13 mouse cellular contexts compared by ENCODE assay signal in the genomic region with DNA sequence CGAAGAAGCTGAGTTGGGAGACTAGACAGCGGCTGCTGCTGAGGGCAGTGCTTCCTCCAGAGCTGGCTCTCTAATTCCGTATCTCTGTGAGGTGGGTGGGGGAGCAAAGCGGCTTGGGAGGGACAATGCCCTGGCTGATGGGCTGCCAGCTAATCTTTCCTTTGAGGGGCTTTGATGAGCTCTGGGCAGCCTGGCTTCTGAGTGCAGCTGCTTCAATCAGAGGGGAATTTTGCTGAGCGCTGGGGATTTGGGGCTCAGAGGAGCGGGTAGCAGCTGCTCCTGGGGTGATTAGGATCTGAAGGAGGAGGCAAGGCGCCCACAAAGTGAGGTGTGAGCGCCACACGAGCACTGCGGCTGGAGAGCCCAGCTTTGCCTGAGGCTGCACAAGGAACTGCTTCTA.
DNase-seq lines count a peak whose midpoint lies in the region; ATAC-seq and TF ChIP-seq lines count a peak whose summit lies in the region.
"Had no signal": no experiment of that assay in that cellular context is flagged by ENCODE, and none has a peak within 500 bp of the region (broad histone marks: within the 10 kb centered on the region; RNA-seq: fewer than 3 reads in every experiment).

No protein-coding gene starts in this region.

- ATAC-seq in hindbrain, embryonic 11.5 days (ENCODE audit: low FRiP score), result no peak
- no peak for ATAC-seq in hindbrain, postnatal 0 days
- ATAC-seq in forebrain, embryonic 13.5 days, result peak; percentile 61
- peak; percentile 84 for ATAC-seq in midbrain, embryonic 11.5 days (ENCODE audit: low FRiP score)
- ATAC-seq in lung, postnatal 0 days, result no peak
- ATAC-seq in erythroid progenitor cell, adult 5-6 weeks (replicated peaks; ENCODE audit: low FRiP score, poor library complexity, severe bottlenecking), result no peak
- ATAC-seq: liver, embryonic 12.5 days had no signal

- H3K27me3 ChIP-seq in hindbrain, embryonic 11.5 days (ENCODE audit: control insufficient read depth, insufficient read depth, low read length), result no peaks in the 10 kb centered on the region
- no peaks in the 10 kb centered on the region for H3K27me3 ChIP-seq in hindbrain, postnatal 0 days (ENCODE audit: insufficient read depth, low read length)
- no peaks in the 10 kb centered on the region; the same call in 1 of the 2 replicates for H3K27me3 ChIP-seq in forebrain, embryonic 13.5 days
- no peaks in the 10 kb centered on the region for H3K27me3 ChIP-seq in midbrain, embryonic 11.5 days (ENCODE audit: control insufficient read depth, insufficient read depth, low read length)
- no peaks in the 10 kb centered on the region for H3K27me3 ChIP-seq in lung, postnatal 0 days (replicated peaks; ENCODE audit: insufficient read depth, low read length)
- H3K27me3 ChIP-seq: liver, embryonic 12.5 days had no signal

- H3K4me2 ChIP-seq in hindbrain, embryonic 11.5 days (replicated peaks; ENCODE audit: low read depth, low read length), result no peak overlapping the region
- H3K4me2 ChIP-seq in hindbrain, postnatal 0 days (ENCODE audit: low read depth, low read length), result no peak overlapping the region
- peak overlapping the region; percentile 19; the same call in 1 of the 2 replicates for H3K4me2 ChIP-seq in forebrain, embryonic 13.5 days
- H3K4me2 ChIP-seq in midbrain, embryonic 11.5 days, result peak overlapping the region; percentile 32; the same call in 1 of the 2 replicates
- no peak overlapping the region for H3K4me2 ChIP-seq in lung, postnatal 0 days (replicated peaks; ENCODE audit: low read depth, low read length)
- H3K4me2 ChIP-seq: liver, embryonic 12.5 days had no signal

- H3K4me3 ChIP-seq in hindbrain, embryonic 11.5 days (ENCODE audit: low read depth, low read length), result no peak overlapping the region
- H3K4me3 ChIP-seq in hindbrain, postnatal 0 days (ENCODE audit: low read length), result no peak overlapping the region
- no peak overlapping the region for H3K4me3 ChIP-seq in forebrain, embryonic 13.5 days
- no peak overlapping the region for H3K4me3 ChIP-seq in midbrain, embryonic 11.5 days (ENCODE audit: low read depth, low read length)
- no peak overlapping the region for H3K4me3 ChIP-seq in lung, postnatal 0 days (ENCODE audit: low read depth, low read length)
- H3K4me3 ChIP-seq: liver, embryonic 12.5 days had no signal

- no peak overlapping the region for H3K9ac ChIP-seq in hindbrain, embryonic 11.5 days (ENCODE audit: low read depth, low read length)
- H3K9ac ChIP-seq in hindbrain, postnatal 0 days (replicated peaks; ENCODE audit: low read length), result no peak overlapping the region
- 0 out of 2 replicates have a peak overlapping the region, but pooled peaks have one; percentile 12 for H3K9ac ChIP-seq in forebrain, embryonic 13.5 days
- peak overlapping the region; percentile 9; the same call in 1 of the 2 replicates for H3K9ac ChIP-seq in midbrain, embryonic 11.5 days (ENCODE audit: low read length)
- H3K9ac ChIP-seq in lung, postnatal 0 days (replicated peaks; ENCODE audit: low read depth), result no peak overlapping the region
- H3K9ac ChIP-seq: liver, embryonic 12.5 days had no signal

- no peak overlapping the region for H3K27ac ChIP-seq in hindbrain, embryonic 11.5 days (ENCODE audit: low read depth, low read length)
- no peak overlapping the region for H3K27ac ChIP-seq in hindbrain, postnatal 0 days
- H3K27ac ChIP-seq in forebrain, embryonic 13.5 days, result peak overlapping the region; percentile 63
- peak overlapping the region; percentile 54 for H3K27ac ChIP-seq in midbrain, embryonic 11.5 days (ENCODE audit: low read depth, low read length)
- H3K27ac ChIP-seq in lung, postnatal 0 days (ENCODE audit: low read length), result no peak overlapping the region
- H3K27ac ChIP-seq: liver, embryonic 12.5 days had no signal

- WGBS in hindbrain, embryonic 11.5 days, result 19% methylated on average over 10 of the region's 10 CpGs
- WGBS in hindbrain, postnatal 0 days, result 12% methylated on average over 10 of the region's 10 CpGs
- 4% methylated on average over 10 of the region's 10 CpGs for WGBS in forebrain, embryonic 13.5 days
- WGBS in midbrain, embryonic 11.5 days, result 7% methylated on average over 10 of the region's 10 CpGs
- WGBS in lung, postnatal 0 days, result 15% methylated on average over 10 of the region's 10 CpGs

- no peak for TF ChIP-seq CTCF in hindbrain, postnatal 0 days (IDR thresholded peaks at IDR 0.05; ENCODE audit: low read depth)
- TF ChIP-seq CTCF in lung, postnatal 0 days (IDR thresholded peaks at IDR 0.05), result no peak

- H3K36me3 ChIP-seq in hindbrain, embryonic 11.5 days (ENCODE audit: control insufficient read depth, insufficient read depth, low read length), result no peaks in the 10 kb centered on the region
- H3K36me3 ChIP-seq in hindbrain, postnatal 0 days (ENCODE audit: insufficient read depth, low read length), result no peaks in the 10 kb centered on the region
- H3K36me3 ChIP-seq in forebrain, embryonic 13.5 days (ENCODE audit: poor library complexity, severe bottlenecking), result no peaks in the 10 kb centered on the region
- H3K36me3 ChIP-seq in midbrain, embryonic 11.5 days (ENCODE audit: control insufficient read depth, insufficient read depth, low read length), result no peaks in the 10 kb centered on the region
- H3K36me3 ChIP-seq in lung, postnatal 0 days (ENCODE audit: insufficient read depth, low read length), result no peaks in the 10 kb centered on the region
- H3K36me3 ChIP-seq: liver, embryonic 12.5 days had no signal

- TF ChIP-seq EP300 in lung, postnatal 0 days (IDR thresholded peaks at IDR 0.05), result no peak

- peak; percentile 23 for DNase-seq in hindbrain, embryonic 11.5 days (ENCODE audit: low spot score)
- no peak for DNase-seq in hindbrain, postnatal 0 days (ENCODE audit: low spot score)
- peak; percentile 92 for DNase-seq in midbrain, embryonic 11.5 days (ENCODE audit: low spot score, missing footprints)
- peak; percentile 92 for DNase-seq in retina, postnatal 1 day
- no peak for DNase-seq in testis, postnatal 10 days (ENCODE audit: low spot score)
- DNase-seq in lung, postnatal 0 days (ENCODE audit: low spot score), result no peak
- DNase-seq: cerebellum, adult 11 months; kidney, adult 11 months; kidney, postnatal 25 days; thymus, postnatal 36 days had no signal

- H3K4me1 ChIP-seq in hindbrain, embryonic 11.5 days (replicated peaks; ENCODE audit: control insufficient read depth, insufficient read depth, low read length), result no peaks in the 10 kb centered on the region
- H3K4me1 ChIP-seq in hindbrain, postnatal 0 days (ENCODE audit: insufficient read depth, low read length), result peaks cover 5% of the 10 kb centered on the region; the same call in 1 of the 2 replicates
- peaks cover 31% of the 10 kb centered on the region for H3K4me1 ChIP-seq in forebrain, embryonic 13.5 days
- H3K4me1 ChIP-seq in midbrain, embryonic 11.5 days (ENCODE audit: control insufficient read depth, insufficient read depth, low read length), result peaks cover 11% of the 10 kb centered on the region
- H3K4me1 ChIP-seq in lung, postnatal 0 days (ENCODE audit: insufficient read depth, low read depth, low read length), result no peaks in the 10 kb centered on the region
- H3K4me1 ChIP-seq: liver, embryonic 12.5 days had no signal

- no peaks in the 10 kb centered on the region for H3K9me3 ChIP-seq in hindbrain, embryonic 11.5 days (ENCODE audit: control insufficient read depth, low read length)
- H3K9me3 ChIP-seq in hindbrain, postnatal 0 days (ENCODE audit: low read length), result no peaks in the 10 kb centered on the region
- no peaks in the 10 kb centered on the region for H3K9me3 ChIP-seq in forebrain, embryonic 13.5 days (replicated peaks)
- no peaks in the 10 kb centered on the region for H3K9me3 ChIP-seq in midbrain, embryonic 11.5 days (ENCODE audit: control insufficient read depth, low read length)
- no peaks in the 10 kb centered on the region for H3K9me3 ChIP-seq in lung, postnatal 0 days (ENCODE audit: low read length)
- H3K9me3 ChIP-seq: liver, embryonic 12.5 days had no signal

Comparison
In these comparisons a context has a peak if more than half of its experiments do, and no peak if none do; other contexts are left out.
1. DNase-seq: peak in hindbrain, embryonic 11.5 days (single experiment), midbrain, embryonic 11.5 days (single experiment) and retina, postnatal 1 day (single experiment); none in hindbrain, postnatal 0 days (single experiment), testis, postnatal 10 days (single experiment) and lung, postnatal 0 days (single experiment).
2. ATAC-seq: peak in forebrain, embryonic 13.5 days (single experiment) and midbrain, embryonic 11.5 days (single experiment); none in hindbrain, embryonic 11.5 days (single experiment), hindbrain, postnatal 0 days (single experiment), lung, postnatal 0 days (single experiment) and erythroid progenitor cell, adult 5-6 weeks (single experiment).
3. H3K27ac ChIP-seq: peak in forebrain, embryonic 13.5 days (single experiment) and midbrain, embryonic 11.5 days (single experiment); none in hindbrain, embryonic 11.5 days (single experiment), hindbrain, postnatal 0 days (single experiment) and lung, postnatal 0 days (single experiment).
4. H3K4me2 ChIP-seq: peak in forebrain, embryonic 13.5 days (single experiment) and midbrain, embryonic 11.5 days (single experiment); none in hindbrain, embryonic 11.5 days (single experiment), hindbrain, postnatal 0 days (single experiment) and lung, postnatal 0 days (single experiment).
5. H3K9ac ChIP-seq: peak in forebrain, embryonic 13.5 days (single experiment) and midbrain, embryonic 11.5 days (single experiment); none in hindbrain, embryonic 11.5 days (single experiment), hindbrain, postnatal 0 days (single experiment) and lung, postnatal 0 days (single experiment).